Mouse (Mus musculus) liver, adult 2 months (tissue): ENCODE data around the gene Nrxn2. TPM values are rescaled to one million over a fixed set of nuclear protein-coding genes. Genes with fewer than 3 reads are reported as not detected.

Source experiments
- DNase-seq: peaks from one replicate; pipeline ENCODE4 v3.0.0-alpha.2; 2011; ENCODE audit warnings: low read depth, low spot score; ENCODE audit errors: extremely low read depth
- H3K27ac ChIP-seq: fragments of 200-500 bp; replicated peaks from 2 replicates; pipeline ENCODE4 v1.5.1; 2012; ENCODE audit warnings: low read depth, mild to moderate bottlenecking, control low read depth, inconsistent platforms, low read length; ENCODE audit not compliant: insufficient read depth
- H3K27me3 ChIP-seq: fragments of 200-500 bp; 2 replicates; pipeline ENCODE4 v1.6.1; 2012; ENCODE audit warnings: mild to moderate bottlenecking, moderate library complexity, low read length, inconsistent platforms; ENCODE audit not compliant: control insufficient read depth, insufficient read depth
- H3K36me3 ChIP-seq: fragments of 200-500 bp; 2 replicates; pipeline ENCODE4 v1.6.1; 2012; ENCODE audit warnings: low read length, inconsistent platforms; ENCODE audit not compliant: control insufficient read depth, insufficient read depth
- H3K4me1 ChIP-seq: fragments of 200-500 bp; 2 replicates; pipeline ENCODE4 v1.6.1; 2011; ENCODE audit warnings: low read length; ENCODE audit not compliant: control insufficient read depth, insufficient read depth
- H3K4me3 ChIP-seq: fragments of 200-500 bp; 2 replicates; pipeline ENCODE4 v1.5.1; 2011; ENCODE audit warnings: low read depth, mild to moderate bottlenecking, control low read depth, low read length, moderate library complexity; ENCODE audit not compliant: insufficient read depth
- H3K79me2 ChIP-seq: fragments of 200-500 bp; 2 replicates; pipeline ENCODE4 v1.6.1; 2012; ENCODE audit warnings: inconsistent platforms, mild to moderate bottlenecking, low read length, moderate library complexity; ENCODE audit not compliant: control insufficient read depth, insufficient read depth
- H3K9ac ChIP-seq: fragments of 200-500 bp; 2 replicates; pipeline ENCODE4 v1.6.1; 2012; ENCODE audit warnings: low read depth, mild to moderate bottlenecking, control low read depth, inconsistent platforms, low read length
- CTCF ChIP-seq: fragments of 200-500 bp; IDR thresholded peaks from 2 replicates; pipeline ENCODE4 v1.5.1; 2011; ENCODE audit warnings: low read depth, low read length, control low read depth
- POLR2A ChIP-seq: fragments of 200-500 bp; IDR thresholded peaks from 2 replicates; pipeline ENCODE4 v1.6.1; 2011; ENCODE audit warnings: low read length, control low read depth; ENCODE audit not compliant: insufficient read depth; ENCODE audit errors: extremely low read depth
- WGBS: fragments of 180-500 bp; shearing (Covaris S2); methylation state at CpG from one replicate; pipeline ENCODE4 v1.1.7; 2018; 5-methylcytosine and 5-hydroxymethylcytosine counted together
- polyA plus RNA-seq: library from polyadenylated mRNA; depleted of rRNA; stranded (reverse); fragments of >200 nt; gene quantifications from 2 replicates; pipeline ENCODE4 v1.2.3, GENCODE M21; 2012
- total RNA-seq: library from RNA; depleted of rRNA; stranded (reverse); fragments of >200 nt; gene quantifications from 2 replicates; pipeline ENCODE4 v1.2.3, GENCODE M21; 2014

Nrxn2 gene
- total and polyA plus RNA-seq, 2 experiments: 0.28 to 1.2 TPM

GRCm38 (mm10) chr19:6539592-6539991 lies 121.1 kb downstream of the Nrxn2 start:
- H3K9ac ChIP-seq: no peak overlapping the region
- no peaks in the 10 kb centered on the region for H3K36me3 ChIP-seq
- H3K79me2 ChIP-seq: no peaks in the 10 kb centered on the region
- no peaks in the 10 kb centered on the region for H3K27me3 ChIP-seq
- H3K27ac ChIP-seq: no peak overlapping the region
- H3K4me1 ChIP-seq: no peaks in the 10 kb centered on the region
- 83% methylated on average over 4 of the region's 4 CpGs for WGBS
- no peak overlapping the region for H3K4me3 ChIP-seq
- no peak for DNase-seq
- TF ChIP-seq POLR2A (no peak), CTCF (no peak)

GRCm38 (mm10) chr19:6540191-6540590 lies 121.7 kb downstream of the Nrxn2 start:
- no peak overlapping the region for H3K9ac ChIP-seq

DNA sequence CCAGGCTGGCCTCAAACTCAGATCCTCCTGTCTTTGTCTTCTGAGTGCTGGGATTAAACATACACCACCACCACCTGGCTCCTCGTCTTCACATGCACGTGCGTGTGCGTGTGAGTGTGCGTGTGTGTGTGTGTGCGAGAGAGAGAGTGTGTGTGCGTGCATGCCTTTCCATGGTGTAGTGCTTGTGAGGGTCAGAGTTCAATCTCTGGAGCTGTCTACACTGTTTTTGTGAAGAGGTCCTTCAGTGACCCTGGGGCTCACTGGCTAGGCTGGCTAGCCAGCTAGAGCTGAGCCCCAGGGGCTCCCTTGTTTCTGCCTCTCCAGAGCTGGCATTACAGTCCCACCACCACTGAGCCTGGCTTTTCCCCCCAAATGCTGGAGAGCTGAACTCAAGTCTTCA lies 123.0 kb downstream of the Nrxn2 start:
- Histone ChIP-seq H3K79me2 (no peaks in the 10 kb centered on the region), H3K27ac (no peak overlapping the region), H3K4me3 (no peak overlapping the region), H3K36me3 (no peaks in the 10 kb centered on the region), H3K27me3 (no peaks in the 10 kb centered on the region), H3K9ac (no peak overlapping the region), H3K4me1 (0 out of 2 replicates have a peak, but pooled peaks cover 3% of the 10 kb centered on the region)
- TF ChIP-seq CTCF (no peak), POLR2A (no peak)
- no peak for DNase-seq
- WGBS: 89% methylated on average over 7 of the region's 7 CpGs

More at GRCm38 (mm10) chr19:6540191-6540590, 121.7 kb downstream of the Nrxn2 start:
- no peaks in the 10 kb centered on the region for H3K79me2 ChIP-seq
- no peak for TF ChIP-seq POLR2A
- TF ChIP-seq CTCF: no peak
- H3K4me1 ChIP-seq: no peaks in the 10 kb centered on the region
- no peak for DNase-seq
- H3K36me3 ChIP-seq: no peaks in the 10 kb centered on the region
- no peak overlapping the region for H3K4me3 ChIP-seq
- 76% methylated on average over 6 of the region's 6 CpGs for WGBS
- no peak overlapping the region for H3K27ac ChIP-seq
- H3K27me3 ChIP-seq: no peaks in the 10 kb centered on the region

DNA sequence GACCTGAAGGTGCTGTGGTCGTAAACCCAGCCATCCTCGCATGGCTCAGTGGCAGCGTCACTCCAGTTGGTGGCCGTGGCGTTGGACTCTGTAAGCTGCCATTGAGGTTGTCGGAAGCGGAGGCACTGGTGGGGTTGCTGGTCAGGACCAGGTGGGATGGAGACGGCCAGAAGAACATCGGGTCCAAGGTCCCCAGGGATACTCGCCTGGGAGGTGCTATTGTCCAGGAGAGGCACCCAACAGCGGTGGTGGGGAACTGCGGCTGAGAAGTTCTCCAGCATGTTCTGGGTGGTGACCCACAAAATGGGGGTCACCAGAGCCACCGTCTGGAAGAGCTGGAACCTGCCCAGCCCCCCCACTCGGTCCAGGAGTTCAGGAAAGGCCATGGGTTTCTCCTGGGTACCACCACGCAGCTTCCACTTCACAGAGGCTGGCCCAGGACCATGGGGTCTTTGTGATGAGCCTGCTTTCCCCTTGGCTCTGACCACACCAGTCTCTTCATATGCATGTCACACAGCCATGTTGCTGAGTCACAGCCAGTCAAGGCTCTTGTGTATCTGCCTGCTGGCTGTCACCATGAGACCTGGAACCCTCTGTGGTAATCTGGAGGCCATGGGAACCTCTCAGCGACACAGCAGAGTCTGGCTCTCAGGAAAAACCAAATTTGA lies 124.0 kb downstream of the Nrxn2 start, which contains the start of gene Slc22a12:
Slc22a12 (minus strand) TSS at position 666 of the 668 bp plus-strand sequence.
- Histone ChIP-seq H3K27me3 (no peaks in the 10 kb centered on the region), H3K4me1 (0 out of 2 replicates have a peak, but pooled peaks cover 3% of the 10 kb centered on the region), H3K36me3 (no peaks in the 10 kb centered on the region), H3K4me3 (no peak within 1 kb of the TSS), H3K27ac (no peak within 1 kb of the TSS), H3K79me2 (no peaks in the 10 kb centered on the region), H3K9ac (no peak within 1 kb of the TSS)
- 91% methylated on average over 16 of the region's 16 CpGs for WGBS
- DNase-seq: no peak
- no peak for TF ChIP-seq POLR2A

DNA sequence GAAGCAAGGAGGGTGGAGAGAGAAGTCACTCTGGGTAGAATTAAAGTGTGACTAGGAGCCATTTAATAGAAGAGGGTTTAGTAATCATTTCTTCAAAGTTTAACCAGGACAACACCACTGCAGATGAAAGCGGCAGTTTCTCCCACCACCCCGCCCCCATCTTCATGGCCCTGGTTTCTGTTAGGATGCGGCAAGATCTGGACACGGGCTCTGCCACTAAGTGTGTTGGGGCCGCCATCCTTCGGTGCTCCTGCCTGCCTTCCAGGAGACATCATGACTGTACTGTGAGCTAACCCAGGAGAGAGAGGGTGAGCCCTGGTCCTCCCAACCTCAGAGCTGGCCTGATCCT lies 124.5 kb downstream of the Nrxn2 start:
- 93% methylated on average over 6 of the region's 6 CpGs for WGBS
- no peak for DNase-seq

GRCm38 (mm10) chr19:6543518-6543917 lies 125.0 kb downstream of the Nrxn2 start:
- no peaks in the 10 kb centered on the region for H3K36me3 ChIP-seq
- no peak overlapping the region for H3K27ac ChIP-seq
- no peak overlapping the region for H3K4me3 ChIP-seq
- TF ChIP-seq POLR2A (no peak), CTCF (no peak)
- H3K27me3 ChIP-seq: no peaks in the 10 kb centered on the region
- 81% methylated on average over 7 of the region's 7 CpGs for WGBS
- H3K9ac ChIP-seq: no peak overlapping the region
- H3K79me2 ChIP-seq: no peaks in the 10 kb centered on the region
- no peak for DNase-seq
- H3K4me1 ChIP-seq: 0 out of 2 replicates have a peak, but pooled peaks cover 5% of the 10 kb centered on the region

More for the DNA sequence above, 124.5 kb downstream of the Nrxn2 start:
- Histone ChIP-seq H3K36me3 (no peaks in the 10 kb centered on the region), H3K27ac (no peak overlapping the region), H3K4me3 (no peak overlapping the region), H3K79me2 (no peaks in the 10 kb centered on the region), H3K9ac (no peak overlapping the region), H3K4me1 (0 out of 2 replicates have a peak, but pooled peaks cover 3% of the 10 kb centered on the region), H3K27me3 (no peaks in the 10 kb centered on the region)
- no peak for TF ChIP-seq CTCF
- TF ChIP-seq POLR2A: no peak
